Mouse (Mus musculus) kidney, adult 11 months (tissue): ENCODE data around the gene Gm5728.
"Not testable (repeated sequence)": the region's sequence is repeated elsewhere in the genome, so short reads cannot be mapped to it uniquely, and the experiment has no call there.

Experiments used
- DNase-seq: peaks from one replicate; pipeline ENCODE4 v3.0.0; 2022

The Gm5728 gene

DNA sequence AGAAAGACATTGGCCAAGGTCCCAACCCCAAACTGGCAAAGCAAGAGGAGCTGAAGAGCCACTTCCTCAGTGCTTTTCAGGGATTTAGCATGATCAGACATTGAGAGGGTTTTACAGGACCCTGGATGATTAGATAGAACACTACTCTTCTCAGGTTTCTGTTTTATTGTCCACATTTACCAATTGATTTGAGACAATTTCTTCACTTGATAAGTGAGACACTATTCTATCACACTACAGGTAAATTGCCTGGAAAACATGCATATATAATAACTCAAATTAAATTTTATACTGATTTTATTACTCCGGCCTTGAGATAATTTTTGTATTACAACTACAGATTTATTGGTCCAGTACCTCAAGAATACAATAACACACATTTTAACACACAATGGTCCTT lies at the start of gene Gm5728:
Gene Gm5728, minus strand, starts transcription at position 101 of the 400 bp plus-strand sequence.
- not testable (repeated sequence) for DNase-seq

DNA sequence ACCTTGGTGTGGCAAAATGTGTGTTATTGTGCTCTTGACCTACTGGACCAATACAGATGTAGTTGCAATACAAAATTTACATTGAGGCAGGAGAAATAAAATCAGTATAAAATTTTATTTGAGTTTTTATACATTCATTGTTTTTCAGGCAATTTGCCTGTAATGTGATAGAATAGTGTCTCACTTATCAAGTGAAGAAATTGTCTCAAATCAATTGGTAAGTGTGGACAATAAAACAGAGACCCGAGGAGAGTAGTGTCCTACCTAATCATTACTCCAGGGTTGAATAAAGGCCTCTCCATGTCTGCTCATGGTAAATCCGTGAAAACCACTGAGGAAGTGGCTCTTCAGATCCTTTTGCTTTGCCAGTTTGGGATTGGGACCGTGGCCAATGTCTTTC lies 42.4 kb upstream of the Gm5728 start, which contains the start of gene Vmn1r100:
Gene Vmn1r100, plus strand, starts transcription at position 301 of the 400 bp plus-strand sequence.
- DNase-seq: not testable (repeated sequence)

DNA sequence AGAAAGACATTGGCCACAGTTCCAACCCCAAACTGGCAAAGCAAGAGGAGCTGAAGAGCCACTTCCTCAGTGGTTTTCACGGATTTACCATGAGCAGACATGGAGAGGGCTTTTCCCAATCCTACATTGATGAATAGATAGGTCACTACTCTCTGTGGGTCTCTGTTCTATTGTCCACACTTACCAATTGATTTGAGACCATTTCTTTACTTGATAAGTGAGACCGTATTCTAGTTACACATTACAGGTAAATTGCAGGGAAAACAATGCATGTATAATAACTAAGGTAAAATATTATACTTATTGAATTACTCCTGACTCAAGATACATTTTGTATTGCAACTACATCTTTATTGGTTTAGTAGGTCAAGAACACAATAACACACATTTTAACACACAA lies 41.2 kb downstream of the Gm5728 start, which contains the start of gene Gm4133:
Gene Gm4133, minus strand, starts transcription at position 101 of the 400 bp plus-strand sequence.
- DNase-seq: not testable (repeated sequence)
